Mouse (Mus musculus) testis, adult 2 months (tissue): ENCODE results near the gene Mpg. TPM values are rescaled to one million over a fixed set of nuclear protein-coding genes. Genes with fewer than 3 reads are reported as not detected.

Source experiments
- H3K27ac ChIP-seq: fragments of 200-500 bp; 2 replicates; pipeline ENCODE4 v1.5.1; 2012; ENCODE audit warnings: low read depth, low read length; ENCODE audit not compliant: control insufficient read depth, insufficient read depth
- H3K27me3 ChIP-seq: fragments of 200-500 bp; 2 replicates; pipeline ENCODE4 v1.6.1; 2012; ENCODE audit warnings: mild to moderate bottlenecking, low read length, moderate library complexity; ENCODE audit not compliant: control insufficient read depth, insufficient read depth
- H3K36me3 ChIP-seq: fragments of 200-500 bp; 2 replicates; pipeline ENCODE4 v1.6.1; 2012; ENCODE audit warnings: mild to moderate bottlenecking, low read length; ENCODE audit not compliant: control insufficient read depth, insufficient read depth
- H3K4me1 ChIP-seq: fragments of 200-500 bp; 2 replicates; pipeline ENCODE4 v1.6.1; 2012; ENCODE audit warnings: low read length; ENCODE audit not compliant: control insufficient read depth, insufficient read depth
- H3K4me3 ChIP-seq: fragments of 200-500 bp; 2 replicates; pipeline ENCODE4 v1.5.1; 2012; ENCODE audit warnings: low read depth, mild to moderate bottlenecking, low read length, moderate library complexity, mixed read lengths; ENCODE audit not compliant: control insufficient read depth
- CTCF ChIP-seq: fragments of 200-500 bp; IDR thresholded peaks from 2 replicates; pipeline ENCODE4 v1.5.1; 2012; ENCODE audit warnings: low read depth, mild to moderate bottlenecking, inconsistent platforms, low read length, moderate library complexity; ENCODE audit not compliant: control insufficient read depth, insufficient read depth, insufficient replicate concordance
- POLR2A ChIP-seq: fragments of 200-500 bp; IDR thresholded peaks from 2 replicates; pipeline ENCODE4 v1.6.1; 2012; ENCODE audit warnings: low read depth, mild to moderate bottlenecking, inconsistent platforms, low read length, moderate library complexity; ENCODE audit not compliant: control insufficient read depth
- polyA plus RNA-seq: library from polyadenylated mRNA; depleted of rRNA; stranded (reverse); fragments of >200 nt; gene quantifications from 2 replicates; pipeline ENCODE4 v1.2.3, GENCODE M21; 2012; rRNA removed

Gene Mpg
- 16.3 and 16.4 TPM in 2 replicates for polyA plus RNA-seq

- Histone ChIP-seq H3K4me1 (peaks cover 19% of the 10 kb centered on the region), H3K4me3 (peak within 1 kb of the TSS; percentile 93), H3K27ac (peak within 1 kb of the TSS; percentile 85), H3K27me3 (0 out of 2 replicates have a peak, but pooled peaks cover 2% of the 10 kb centered on the region), H3K36me3 (no peaks in the 10 kb centered on the region)
- TF ChIP-seq POLR2A: peak; percentile 79
- TF ChIP-seq CTCF: no peak
These were observed at the start of gene Mpg for GRCm38 (mm10) chr11:32226124-32226871. Mpg (plus strand) TSS chr11:32226505.

DNA sequence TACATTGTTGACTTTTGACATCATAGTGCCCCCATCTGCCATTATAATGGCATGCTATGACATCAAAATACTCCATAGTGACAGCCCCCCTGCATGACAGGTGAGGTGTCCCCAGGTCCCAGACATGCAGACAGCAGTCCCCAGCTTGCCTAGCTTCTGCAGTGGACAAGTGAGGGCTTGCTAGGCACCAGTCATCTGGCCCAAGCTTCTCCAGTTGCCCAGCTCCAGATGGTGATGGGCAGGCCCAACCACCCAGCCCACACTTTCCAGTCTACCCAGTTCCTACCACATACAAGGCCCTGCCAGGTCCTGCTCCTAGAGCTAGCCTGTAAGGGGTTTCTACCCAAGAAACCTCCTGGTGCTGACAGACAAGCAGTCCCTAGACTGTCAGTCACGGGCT is 47.8 kb upstream of the Mpg start:
- H3K4me3 ChIP-seq: no peak overlapping the region
- no peak overlapping the region for H3K27ac ChIP-seq
- H3K27me3 ChIP-seq: no peaks in the 10 kb centered on the region
- no peaks in the 10 kb centered on the region for H3K36me3 ChIP-seq
- TF ChIP-seq POLR2A: no peak
- TF ChIP-seq CTCF: no peak
- no peaks in the 10 kb centered on the region for H3K4me1 ChIP-seq

DNA sequence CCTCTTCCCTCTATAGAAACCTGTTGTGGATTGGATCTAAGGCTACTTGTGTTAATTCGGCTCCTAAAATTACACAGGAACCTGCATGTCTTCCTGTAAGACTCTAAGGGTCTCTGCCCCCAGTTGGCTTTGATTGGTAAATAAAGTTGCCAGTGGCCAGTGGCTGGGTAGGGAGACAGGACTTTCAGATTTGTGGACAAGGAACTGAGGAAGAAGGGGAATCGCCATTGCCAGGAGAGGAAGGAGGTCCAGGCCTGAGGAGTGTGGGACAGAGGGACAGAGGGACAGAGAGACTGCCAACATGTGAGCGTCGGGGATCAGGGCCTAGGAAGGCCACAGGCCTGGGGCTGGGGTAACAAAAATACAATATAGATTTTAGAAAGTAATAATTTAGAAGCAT is 45.1 kb upstream of the Mpg start:
- H3K27me3 ChIP-seq: no peaks in the 10 kb centered on the region

DNA sequence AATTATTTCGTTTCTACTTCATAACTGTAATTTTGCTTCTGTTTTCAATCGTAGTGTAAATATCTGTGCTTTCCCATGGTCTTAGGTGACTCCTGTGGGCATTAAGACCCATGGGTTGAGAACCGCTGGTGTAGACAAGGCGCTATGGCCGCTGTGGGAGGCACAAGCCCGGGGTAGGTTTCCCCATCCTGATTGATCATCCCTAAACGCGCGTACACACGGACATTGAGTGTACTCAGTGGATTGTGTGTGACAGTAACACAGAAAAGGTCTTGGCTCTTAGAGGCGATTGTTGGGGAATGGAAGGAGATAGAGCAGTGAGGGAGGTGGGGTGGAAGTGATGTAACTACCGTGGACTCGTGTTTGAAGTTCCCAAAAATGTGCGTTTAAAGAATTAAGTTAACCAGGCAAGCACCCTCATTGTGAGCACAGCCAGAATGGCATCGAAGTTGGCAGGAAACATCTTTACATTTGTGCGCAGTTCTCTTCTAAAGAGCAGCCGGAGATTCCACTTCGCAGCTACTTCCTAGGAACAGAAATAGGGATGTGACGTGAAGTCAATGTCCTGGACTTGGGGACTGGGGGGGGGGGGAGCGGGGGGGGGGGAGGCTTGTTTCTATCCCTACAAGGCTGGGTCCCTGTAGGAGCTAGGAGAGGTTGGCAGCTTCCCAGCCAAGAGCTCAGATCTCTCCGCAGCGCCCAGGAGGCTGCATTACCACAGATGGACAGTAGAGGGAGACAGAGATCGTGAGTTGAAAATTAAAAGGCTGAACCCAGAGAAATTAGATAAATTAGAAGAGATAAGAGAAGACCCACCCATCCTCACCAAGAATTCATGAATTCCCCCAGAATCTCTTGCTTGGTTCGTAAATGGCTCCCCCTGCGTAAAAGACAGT is 44.1 kb upstream of the Mpg start:
- no peaks in the 10 kb centered on the region for H3K27me3 ChIP-seq
- H3K4me3 ChIP-seq: no peak overlapping the region
- TF ChIP-seq CTCF (peak; percentile 88), POLR2A (no peak)
- H3K27ac ChIP-seq: no peak overlapping the region
- H3K36me3 ChIP-seq: no peaks in the 10 kb centered on the region
- no peaks in the 10 kb centered on the region for H3K4me1 ChIP-seq

More for the DNA sequence above, 45.1 kb upstream of the Mpg start:
- Histone ChIP-seq H3K27ac (no peak overlapping the region), H3K36me3 (no peaks in the 10 kb centered on the region), H3K4me3 (no peak overlapping the region), H3K4me1 (no peaks in the 10 kb centered on the region)
- TF ChIP-seq CTCF (no peak), POLR2A (no peak)

- Histone ChIP-seq H3K4me3 (no peak overlapping the region), H3K27me3 (no peaks in the 10 kb centered on the region), H3K4me1 (peaks cover 5% of the 10 kb centered on the region), H3K27ac (no peak overlapping the region), H3K36me3 (no peaks in the 10 kb centered on the region)
- TF ChIP-seq POLR2A: no peak
- no peak for TF ChIP-seq CTCF
These were observed 41.8 kb upstream of the Mpg start for GRCm38 (mm10) chr11:32184469-32184868.

DNA sequence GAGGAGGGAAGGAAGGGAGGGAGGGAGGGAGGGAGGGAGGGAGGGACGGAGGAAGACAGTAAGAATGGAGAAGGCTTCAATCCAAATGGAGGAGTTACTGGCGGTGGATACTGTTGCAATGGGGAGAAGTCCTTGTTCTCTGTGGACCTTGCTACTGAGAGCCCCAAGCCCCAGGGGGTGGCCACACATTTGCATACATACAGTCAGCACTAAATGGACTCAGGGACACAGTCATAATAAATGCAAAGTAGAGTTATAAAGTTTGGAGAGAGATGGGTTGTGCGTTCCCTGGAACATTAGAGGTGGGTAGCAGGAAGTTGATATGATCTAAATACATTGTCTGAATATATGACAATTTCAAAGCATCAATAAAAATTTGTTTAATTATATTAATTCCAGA is 40.3 kb upstream of the Mpg start:
- no peaks in the 10 kb centered on the region for H3K27me3 ChIP-seq
- no peak overlapping the region for H3K27ac ChIP-seq
- no peak for TF ChIP-seq CTCF
- no peak for TF ChIP-seq POLR2A
- peaks cover 6% of the 10 kb centered on the region for H3K4me1 ChIP-seq
- H3K36me3 ChIP-seq: no peaks in the 10 kb centered on the region
- no peak overlapping the region for H3K4me3 ChIP-seq

- TF ChIP-seq CTCF (no peak), POLR2A (no peak)
- no peaks in the 10 kb centered on the region for H3K27me3 ChIP-seq
- H3K27ac ChIP-seq: no peak overlapping the region
- H3K4me1 ChIP-seq: peaks cover 6% of the 10 kb centered on the region
- no peaks in the 10 kb centered on the region for H3K36me3 ChIP-seq
- H3K4me3 ChIP-seq: no peak overlapping the region
These were observed 39.0 kb upstream of the Mpg start for GRCm38 (mm10) chr11:32187256-32187655.
